In the genomic region with DNA sequence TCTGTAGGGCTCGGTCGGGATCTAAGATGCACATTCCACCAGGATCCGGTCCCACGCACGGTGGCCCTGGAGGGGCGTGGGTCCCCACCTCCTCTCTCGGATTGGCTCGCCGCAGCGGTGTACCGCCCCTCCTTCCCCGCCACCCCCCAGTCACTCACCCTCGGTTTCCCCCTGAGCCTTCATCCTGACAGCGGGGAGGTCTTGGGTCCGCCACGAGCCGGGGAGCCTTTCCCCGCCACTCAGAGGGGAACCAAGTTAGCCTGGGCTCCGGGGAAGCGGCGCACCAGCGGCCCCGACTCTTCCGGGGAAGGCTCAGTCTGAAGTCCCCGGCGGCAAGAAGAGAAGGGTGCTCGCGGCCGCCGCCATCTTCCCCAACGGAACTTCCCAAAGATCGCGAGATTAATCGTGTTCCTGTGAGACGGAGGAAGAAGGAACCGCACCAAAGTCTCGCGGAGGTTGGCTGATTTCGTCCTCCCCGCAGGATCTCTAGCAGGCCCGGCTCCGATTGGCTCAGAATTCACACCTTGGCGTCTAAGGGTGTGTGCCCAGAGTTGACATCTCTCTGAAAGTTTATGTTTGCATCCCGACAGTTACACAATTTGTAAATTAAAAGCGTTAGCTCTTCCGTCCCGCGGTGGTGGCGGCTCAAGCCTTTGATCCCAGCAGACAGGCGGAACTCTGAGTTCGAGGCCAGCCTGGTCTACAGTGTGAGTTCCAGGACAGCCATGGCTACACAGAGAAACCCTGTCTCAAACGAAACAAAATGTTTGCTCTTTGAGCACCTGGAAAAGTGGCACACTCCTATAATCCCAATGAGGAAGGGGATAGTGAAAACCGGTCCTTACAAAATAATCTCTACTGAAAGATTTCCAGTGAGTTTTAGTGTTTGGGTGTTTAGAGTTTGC, we compare ENCODE assay signal across 8 mouse cellular contexts. TPM values are rescaled to one million over a fixed set of nuclear protein-coding genes. Genes with fewer than 3 reads are reported as not detected.
A peak's percentile ranks its signal among the peaks of the same experiment; 100 is the strongest.
DNase-seq lines count a peak whose midpoint lies in the region; ATAC-seq and TF ChIP-seq lines count a peak whose summit lies in the region.

Gene Med1, minus strand, starts transcription at position 393 of the 905 bp plus-strand sequence.

- peak; percentile 91; the same call in 1 of the 2 replicates for TF ChIP-seq POLR2A in lung, adult 2 months (IDR thresholded peaks at IDR 0.05; ENCODE audit: borderline replicate concordance, extremely low read depth, low read depth, low read length)

- peaks cover 12% of the 10 kb centered on the region for H3K36me3 ChIP-seq in ES-E14 (ENCODE audit: control insufficient read depth, insufficient read depth, low read length, poor library complexity, severe bottlenecking)
- H3K36me3 ChIP-seq in forebrain, embryonic 15.5 days: peaks cover 13% of the 10 kb centered on the region

- intact Hi-C loops in heart, postnatal 25 days (cut with DNase I): loop anchor here (5.0 kb wide), 1 partner anchor 161 kb away; no protein-coding TSS in a partner anchor

- under 1% methylated on average over 53 of the region's 53 CpGs for WGBS in forebrain, embryonic 15.5 days
- under 1% methylated on average over 52 of the region's 53 CpGs for WGBS in lung, adult 2 months

- peak within 1 kb of the TSS; percentile 85 to 87 for H3K4me3 ChIP-seq in ES-E14 (ENCODE audit: insufficient read depth in 1 of 2, low read depth in 1 of 2, low read length in 2 of 2, poor library complexity in 1 of 2, severe bottlenecking in 1 of 2)
- peak within 1 kb of the TSS; percentile 74 for H3K4me3 ChIP-seq in forebrain, embryonic 15.5 days
- H3K4me3 ChIP-seq in lung, adult 2 months (replicated peaks; ENCODE audit: extremely low read depth, low read depth, low read length): peak within 1 kb of the TSS; percentile 95

- peak within 1 kb of the TSS; percentile 63 for H3K4me2 ChIP-seq in forebrain, embryonic 15.5 days (replicated peaks)

- H3K27ac ChIP-seq in ES-E14 (ENCODE audit: insufficient read depth, low read depth, low read length, poor library complexity, severe bottlenecking): peak within 1 kb of the TSS; percentile 86
- peak within 1 kb of the TSS; percentile 94 for H3K27ac ChIP-seq in forebrain, embryonic 15.5 days (replicated peaks)

- H3K9me3 ChIP-seq in ES-E14 (ENCODE audit: control insufficient read depth, insufficient read depth, low read depth, low read length): no peaks in the 10 kb centered on the region
- H3K9me3 ChIP-seq in forebrain, embryonic 15.5 days: no peaks in the 10 kb centered on the region

- no peak for TF ChIP-seq CTCF in lung, adult 2 months (IDR thresholded peaks at IDR 0.05; ENCODE audit: insufficient read depth, low read length)

- no peaks in the 10 kb centered on the region for H3K27me3 ChIP-seq in forebrain, embryonic 15.5 days

- H3K9ac ChIP-seq in ES-E14 (ENCODE audit: insufficient read depth, low read depth, low read length, poor library complexity, severe bottlenecking): peak within 1 kb of the TSS; percentile 99
- peak within 1 kb of the TSS; percentile 83 for H3K9ac ChIP-seq in forebrain, embryonic 15.5 days (replicated peaks)

- H3K4me1 ChIP-seq in ES-E14 (ENCODE audit: control insufficient read depth in 2 of 2, insufficient read depth in 2 of 2, low read length in 2 of 2, poor library complexity in 1 of 2): peaks cover 2 to 3% of the 10 kb centered on the region in 2 experiments; a peak in 1 of 4 replicates
- peaks cover 19% of the 10 kb centered on the region for H3K4me1 ChIP-seq in forebrain, embryonic 15.5 days
- peaks cover 2% of the 10 kb centered on the region; the same call in 1 of the 2 replicates for H3K4me1 ChIP-seq in lung, adult 2 months (ENCODE audit: control insufficient read depth, insufficient read depth, low read length)

- peak; percentile 98 for ATAC-seq in forebrain, embryonic 15.5 days (replicated peaks)
- ATAC-seq in neutrophil, adult 5-6 weeks (ENCODE audit: extremely low read depth, insufficient number of reproducible peaks, low FRiP score, poor library complexity, severe bottlenecking): peak; percentile 97

- in situ Hi-C loops in ES-E14 (cut with MboI; ENCODE audit: low sequenced_read_pairs in 2 of 2, unreplicated experiment in 2 of 2): no loop called here

- DNase-seq in ES-E14 (ENCODE audit: low read depth, low spot score): peak; percentile 97
- DNase-seq in cerebellum, adult 11-12 months: peak; percentile 89
- peak; percentile 86 for DNase-seq in heart, postnatal 25 days (ENCODE audit: low spot score)
- peak; percentile 88 to 94 for DNase-seq in layer of hippocampus, adult 18-20 months (ENCODE audit: low spot score in 2 of 2)
- peak; percentile 88 for DNase-seq in lung, adult 2 months
- DNase-seq in thymus, adult 18-20 months: peak; percentile 81 to 91

TF ChIP-seq in ES-E14, 5 proteins besides CTCF, POLR2A, EP300 and RAD21:
- no peak for TF ChIP-seq ZNF384 (IDR thresholded peaks at IDR 0.05; ENCODE audit: low read depth, low read length)
- TF ChIP-seq CHD2 (IDR thresholded peaks at IDR 0.05; ENCODE audit: low read depth, low read length): peak; percentile 94

RNA-seq across cellular contexts. Expression of gene Med1, which starts in this region (rescaled TPM):
- 23.5 and 27.9 TPM in 2 replicates for total RNA-seq in ES-E14 (2012; rRNA removed)
- polyA plus RNA-seq in forebrain, embryonic 15.5 days (2015; fragmentation: Nextera tagmentation; extraction: Ambion mirVana): 70.0 and 75.0 TPM in 2 replicates
- total RNA-seq in heart, postnatal 25 days (2021): 10 to 100 TPM; 40.0 to 40.6 TPM
- 10 to 100 TPM; 45.3 to 48.4 TPM for total RNA-seq in layer of hippocampus, adult 18-20 months (2021)
- polyA plus RNA-seq in lung, adult 2 months (2012; rRNA removed): 9.0 and 13.7 TPM in 2 replicates
- total RNA-seq in neutrophil, adult 5-6 weeks (2017): 52.8 and 56.1 TPM in 2 replicates

Comparison
In these comparisons a context has a peak if more than half of its experiments do, and no peak if none do; other contexts are left out.
1. Peak in every context shown above with its lines: DNase-seq, ATAC-seq, H3K4me3 ChIP-seq and H3K27ac ChIP-seq.